Mouse (Mus musculus) liver, embryonic 13.5 days (tissue): Measurements from ENCODE around the gene Tstd1. TPM values are rescaled to one million over a fixed set of nuclear protein-coding genes. Genes with fewer than 3 reads are reported as not detected.

Source experiments
- ATAC-seq: fragments of 200-750 bp; cut with Nextera tagmentation; 2 replicates; pipeline ENCODE4 v1.8.0; 2017; ENCODE audit warnings: low read depth, mild to moderate bottlenecking, moderate number of reproducible peaks, moderate library complexity
- DNase-seq: peaks from one replicate; pipeline ENCODE4 v3.0.0; 2022
- H3K27ac ChIP-seq: fragments of 300-500 bp; sonication (generic); 2 replicates; pipeline ENCODE4 v1.5.1; 2015; ENCODE audit warnings: moderate library complexity, mild to moderate bottlenecking, inconsistent platforms
- H3K27me3 ChIP-seq: fragments of 300-500 bp; sonication (generic); 2 replicates; pipeline ENCODE4 v1.6.1; 2015; ENCODE audit warnings: mild to moderate bottlenecking, inconsistent platforms
- H3K36me3 ChIP-seq: fragments of 300-500 bp; sonication (generic); 2 replicates; pipeline ENCODE4 v1.6.1; 2015; ENCODE audit warnings: mild to moderate bottlenecking, inconsistent platforms
- H3K4me1 ChIP-seq: fragments of 300-500 bp; sonication (generic); replicated peaks from 2 replicates; pipeline ENCODE4 v1.6.1; 2015; ENCODE audit warnings: inconsistent platforms
- H3K4me2 ChIP-seq: fragments of 300-500 bp; sonication (generic); 2 replicates; pipeline ENCODE4 v1.6.1; 2015; ENCODE audit warnings: inconsistent platforms, mild to moderate bottlenecking, moderate library complexity
- H3K4me3 ChIP-seq: fragments of 300-500 bp; sonication (generic); replicated peaks from 2 replicates; pipeline ENCODE4 v1.5.1; 2015; ENCODE audit warnings: mild to moderate bottlenecking, inconsistent platforms
- H3K9ac ChIP-seq: fragments of 300-500 bp; sonication (generic); 2 replicates; pipeline ENCODE4 v1.6.1; 2015; ENCODE audit warnings: mild to moderate bottlenecking, inconsistent platforms
- H3K9me3 ChIP-seq: fragments of 300-500 bp; sonication (generic); replicated peaks from 2 replicates; pipeline ENCODE4 v1.6.1; 2016; ENCODE audit warnings: inconsistent platforms
- WGBS: fragments of 180-500 bp; shearing (Covaris S2); methylation state at CpG from one replicate; pipeline ENCODE4 v1.1.7; 2015; ENCODE audit not compliant: insufficient replicate concordance; 5-methylcytosine and 5-hydroxymethylcytosine counted together
- polyA plus RNA-seq: library from polyadenylated mRNA; unstranded; fragments of >200 nt; fragmentation: Nextera tagmentation; extraction: Ambion mirVana; gene quantifications from 2 replicates; pipeline ENCODE4 v1.2.1, GENCODE M21; 2015

Gene Tstd1
- polyA plus RNA-seq, 1 experiment from 2014 or later, result 1.3 TPM

- no peak overlapping the region for H3K27ac ChIP-seq
- ATAC-seq, result no peak
- peaks cover 51% of the 10 kb centered on the region for H3K36me3 ChIP-seq
Observed at GRCm38 (mm10) chr1:171419291-171419882, 715 bp downstream of the Tstd1 start.

DNA sequence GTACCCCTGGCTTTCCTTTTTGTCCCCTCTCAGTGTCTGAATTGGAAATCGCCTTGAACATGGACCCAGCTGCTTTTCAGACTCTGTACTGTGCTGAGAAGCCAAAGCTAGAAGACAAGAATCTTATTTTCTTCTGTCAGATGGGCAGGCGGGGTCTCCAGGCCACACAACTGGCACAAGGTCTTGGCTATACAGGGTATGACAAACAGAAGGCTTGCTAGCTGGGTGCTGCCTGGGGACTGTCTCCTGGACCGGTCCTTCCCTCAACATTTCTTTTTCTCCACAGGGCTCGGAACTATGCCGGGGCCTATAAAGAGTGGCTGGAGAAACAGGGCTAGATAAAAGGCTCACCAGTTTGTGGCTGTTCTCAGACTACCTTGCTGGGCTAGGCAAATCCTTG lies 1.2 kb downstream of the Tstd1 start:
- 84% methylated on average over 5 of the region's 5 CpGs for WGBS
- Histone ChIP-seq H3K4me2 (no peak overlapping the region), H3K36me3 (peaks cover 51% of the 10 kb centered on the region), H3K4me1 (peaks cover 5% of the 10 kb centered on the region), H3K4me3 (no peak overlapping the region), H3K9me3 (no peaks in the 10 kb centered on the region), H3K27ac (no peak overlapping the region), H3K9ac (no peak overlapping the region), H3K27me3 (no peaks in the 10 kb centered on the region)
- ATAC-seq (no peak), DNase-seq (no peak)

More at GRCm38 (mm10) chr1:171419291-171419882, 715 bp downstream of the Tstd1 start:
- Histone ChIP-seq H3K4me3 (no peak overlapping the region), H3K9ac (no peak overlapping the region), H3K4me1 (peaks cover 6% of the 10 kb centered on the region), H3K9me3 (no peaks in the 10 kb centered on the region), H3K4me2 (no peak overlapping the region), H3K27me3 (no peaks in the 10 kb centered on the region)
- WGBS, result 76% methylated on average over 12 of the region's 12 CpGs
- DNase-seq, result no peak

DNA sequence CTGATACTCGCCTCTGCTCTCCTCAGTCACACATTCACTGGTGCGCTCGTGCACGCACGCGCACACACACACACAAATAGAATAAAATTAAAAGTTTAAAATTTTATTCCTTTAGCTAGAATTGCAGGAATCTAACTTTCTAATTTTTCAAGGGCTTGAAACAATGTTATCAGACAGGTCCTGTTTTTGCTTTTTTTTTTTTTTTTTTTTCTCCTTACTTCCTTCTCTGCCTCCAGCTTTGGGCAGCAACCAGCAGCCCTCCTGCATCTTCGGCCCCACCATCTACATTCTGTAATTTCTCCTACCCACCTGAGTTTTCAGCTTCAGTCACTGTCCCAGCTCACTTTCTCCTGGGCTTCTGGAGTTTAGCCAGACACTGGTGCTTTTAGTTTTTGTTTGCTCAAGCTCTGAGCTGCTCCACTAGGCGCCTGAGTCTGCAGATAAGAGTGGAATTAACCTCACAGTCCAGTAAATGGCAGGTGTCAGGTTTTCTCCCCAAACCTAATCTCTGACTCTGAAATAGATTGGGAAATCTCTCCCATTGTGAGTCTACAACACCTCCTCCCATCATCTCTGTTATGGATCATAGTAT lies 3.9 kb downstream of the Tstd1 start:
- Histone ChIP-seq H3K4me1 (peaks cover 10% of the 10 kb centered on the region), H3K9me3 (no peaks in the 10 kb centered on the region), H3K36me3 (peaks cover 26% of the 10 kb centered on the region), H3K4me2 (no peak overlapping the region), H3K9ac (no peak overlapping the region), H3K27ac (no peak overlapping the region), H3K27me3 (no peaks in the 10 kb centered on the region), H3K4me3 (no peak overlapping the region)
- ATAC-seq, result no peak
- WGBS, result 64% methylated on average over 8 of the region's 8 CpGs
- DNase-seq, result no peak

- H3K36me3 ChIP-seq, result peaks cover 6% of the 10 kb centered on the region
- H3K9ac ChIP-seq, result no peak overlapping the region
- DNase-seq, result no peak
- H3K27ac ChIP-seq, result no peak overlapping the region
- H3K4me3 ChIP-seq, result no peak overlapping the region
- H3K4me1 ChIP-seq, result peaks cover 10% of the 10 kb centered on the region
- WGBS, result 58% methylated on average over 5 of the region's 5 CpGs
- no peaks in the 10 kb centered on the region for H3K9me3 ChIP-seq
- H3K4me2 ChIP-seq, result 0 out of 2 replicates have a peak overlapping the region, but pooled peaks have one; percentile 8
- no peaks in the 10 kb centered on the region for H3K27me3 ChIP-seq
- no peak for ATAC-seq
Observed at GRCm38 (mm10) chr1:171424638-171425037, 6.0 kb downstream of the Tstd1 start.

DNA sequence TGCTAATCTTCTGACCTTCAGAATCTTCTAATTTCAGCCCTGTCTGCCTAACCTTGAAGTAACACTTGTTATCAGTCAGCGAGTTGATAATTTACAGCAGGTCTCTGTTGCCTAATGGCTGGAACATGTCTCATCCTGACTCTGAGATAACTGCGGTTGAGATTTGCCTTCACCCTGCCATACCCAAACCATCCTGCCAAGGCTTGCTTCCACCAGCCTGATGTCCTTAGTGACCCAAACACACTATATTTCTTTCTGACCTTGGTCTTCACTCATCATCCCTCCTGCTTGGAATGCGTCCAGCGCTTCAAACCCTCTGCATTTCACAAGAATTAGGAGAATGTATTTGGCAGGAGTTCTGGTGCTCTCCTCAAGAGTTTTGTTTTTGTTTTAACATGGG lies 6.5 kb downstream of the Tstd1 start:
- DNase-seq (no peak), ATAC-seq (no peak)
- no peak overlapping the region for H3K4me3 ChIP-seq
- no peaks in the 10 kb centered on the region for H3K27me3 ChIP-seq
- H3K4me2 ChIP-seq, result 0 out of 2 replicates have a peak overlapping the region, but pooled peaks have one; percentile 8
- H3K9me3 ChIP-seq, result no peaks in the 10 kb centered on the region
- no peak overlapping the region for H3K9ac ChIP-seq
- 59% methylated on average over 4 of the region's 4 CpGs for WGBS
- H3K4me1 ChIP-seq, result peaks cover 10% of the 10 kb centered on the region
- H3K36me3 ChIP-seq, result peaks cover under 1% of the 10 kb centered on the region; the same call in 1 of the 2 replicates
- H3K27ac ChIP-seq, result no peak overlapping the region

GRCm38 (mm10) chr1:171432158-171432557 lies 13.5 kb downstream of the Tstd1 start:
- H3K27ac ChIP-seq, result no peak overlapping the region
- ATAC-seq (no peak), DNase-seq (no peak)
- no peak overlapping the region for H3K4me3 ChIP-seq
- peaks cover 14% of the 10 kb centered on the region for H3K27me3 ChIP-seq
- 57% methylated on average over 5 of the region's 5 CpGs for whole genome bisulfite sequencing
- no peak overlapping the region for H3K4me2 ChIP-seq
- H3K36me3 ChIP-seq, result no peaks in the 10 kb centered on the region
- peaks cover 2% of the 10 kb centered on the region; the same call in 1 of the 2 replicates for H3K4me1 ChIP-seq
- no peak overlapping the region for H3K9ac ChIP-seq
- H3K9me3 ChIP-seq, result no peaks in the 10 kb centered on the region

DNA sequence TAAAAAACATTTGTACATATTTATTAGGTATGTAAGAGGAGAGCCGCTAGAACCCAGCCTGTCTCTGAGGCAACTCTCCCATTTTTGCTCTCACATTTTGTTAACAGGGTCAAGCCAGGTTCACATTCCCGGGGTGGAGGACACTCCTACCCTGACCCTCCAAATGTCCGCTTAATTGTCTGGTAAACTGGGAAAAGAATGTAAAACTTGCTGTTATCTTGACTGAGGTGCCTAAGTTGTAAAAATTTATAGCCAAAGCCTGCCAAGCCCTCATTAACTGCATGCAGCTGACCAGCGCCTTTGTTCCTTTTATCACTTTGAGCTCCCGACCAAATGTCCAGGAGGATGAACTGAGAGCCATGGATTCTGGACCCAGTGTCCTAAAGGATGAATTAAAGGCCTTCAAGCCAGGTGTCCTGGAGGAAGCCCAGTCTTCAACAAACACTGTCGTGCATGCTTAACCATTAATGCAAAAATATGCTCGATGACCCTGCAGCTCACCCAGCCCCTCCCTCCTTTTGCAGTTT lies 16.7 kb downstream of the Tstd1 start:
- 48% methylated on average over 7 of the region's 7 CpGs for WGBS
- H3K9me3 ChIP-seq, result no peaks in the 10 kb centered on the region
- no peak overlapping the region for H3K27ac ChIP-seq
- DNase-seq, result no peak
- H3K4me1 ChIP-seq, result peaks cover 25% of the 10 kb centered on the region
- H3K27me3 ChIP-seq, result peaks cover 44% of the 10 kb centered on the region
- no peak for ATAC-seq
- H3K9ac ChIP-seq, result no peak overlapping the region
- H3K4me2 ChIP-seq, result no peak overlapping the region
- no peaks in the 10 kb centered on the region for H3K36me3 ChIP-seq
- H3K4me3 ChIP-seq, result no peak overlapping the region

DNA sequence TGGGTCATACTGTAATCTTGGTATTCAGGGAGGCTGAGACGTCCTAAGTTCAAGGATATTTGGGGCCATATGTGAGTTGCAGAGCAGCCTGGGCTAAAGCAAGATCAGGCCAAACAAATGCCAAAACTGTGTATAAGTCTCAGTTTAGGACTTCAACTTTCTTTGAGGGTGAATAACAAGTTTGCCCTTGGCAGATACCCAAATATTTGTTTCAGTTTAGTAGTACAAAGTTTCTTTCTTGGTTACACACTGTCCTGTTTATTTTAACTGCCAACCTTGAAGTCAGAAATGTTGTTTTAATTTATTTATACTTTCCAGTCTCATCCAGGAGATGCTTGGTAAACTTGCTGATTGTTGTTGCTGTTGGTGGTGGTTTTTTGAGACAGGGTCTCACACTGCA lies 17.3 kb downstream of the Tstd1 start:
- Histone ChIP-seq H3K4me3 (no peak overlapping the region), H3K9me3 (no peaks in the 10 kb centered on the region), H3K4me2 (no peak overlapping the region), H3K27ac (no peak overlapping the region), H3K27me3 (peaks cover 48% of the 10 kb centered on the region), H3K9ac (no peak overlapping the region), H3K36me3 (no peaks in the 10 kb centered on the region), H3K4me1 (peaks cover 31% of the 10 kb centered on the region)
- ATAC-seq (no peak), DNase-seq (no peak)
- 49% methylated on average over 1 of the region's 1 CpGs for WGBS

DNA sequence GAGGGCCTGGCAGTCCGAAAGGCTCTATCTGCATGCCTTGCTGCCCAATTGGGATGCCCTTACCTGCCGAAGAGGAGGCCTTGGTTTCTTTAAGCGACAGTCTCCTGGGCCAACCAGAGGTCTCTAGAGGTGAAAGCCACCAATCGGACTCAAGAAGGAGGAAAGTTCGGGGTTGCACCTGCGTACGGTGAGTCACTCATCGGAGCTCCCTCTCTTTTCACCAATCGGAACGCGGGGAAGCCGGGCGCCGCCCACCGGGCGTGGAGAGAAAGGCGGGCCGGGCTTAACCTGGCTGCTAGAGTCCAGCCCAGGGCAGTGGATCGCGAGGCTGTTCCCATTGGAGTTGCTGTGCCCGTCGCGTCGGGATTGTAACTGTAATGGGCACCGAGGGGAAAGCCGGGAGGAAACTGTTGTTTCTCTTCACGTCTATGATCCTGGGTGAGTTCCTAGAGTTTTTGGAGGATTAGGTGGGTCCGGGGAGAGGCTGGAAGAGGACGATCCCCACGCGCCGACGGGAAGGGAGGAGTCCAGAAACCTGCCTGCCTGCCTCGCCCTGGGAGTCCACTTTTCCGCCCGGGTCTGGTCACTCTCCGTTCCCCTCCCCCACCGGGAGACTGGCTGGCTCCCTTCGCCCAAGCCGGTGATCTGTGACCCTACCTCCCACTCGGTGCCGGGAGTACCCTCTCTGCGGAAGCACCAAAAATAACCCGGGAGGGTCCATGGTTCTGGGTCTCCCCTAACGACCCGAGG lies 18.8 kb downstream of the Tstd1 start, which contains the start of gene F11r:
Gene F11r (plus strand): TSS at position 272 of the 750 bp plus-strand sequence.
- peak within 1 kb of the TSS; percentile 55 for H3K27ac ChIP-seq
- H3K4me1 ChIP-seq, result peaks cover 45% of the 10 kb centered on the region

DNA sequence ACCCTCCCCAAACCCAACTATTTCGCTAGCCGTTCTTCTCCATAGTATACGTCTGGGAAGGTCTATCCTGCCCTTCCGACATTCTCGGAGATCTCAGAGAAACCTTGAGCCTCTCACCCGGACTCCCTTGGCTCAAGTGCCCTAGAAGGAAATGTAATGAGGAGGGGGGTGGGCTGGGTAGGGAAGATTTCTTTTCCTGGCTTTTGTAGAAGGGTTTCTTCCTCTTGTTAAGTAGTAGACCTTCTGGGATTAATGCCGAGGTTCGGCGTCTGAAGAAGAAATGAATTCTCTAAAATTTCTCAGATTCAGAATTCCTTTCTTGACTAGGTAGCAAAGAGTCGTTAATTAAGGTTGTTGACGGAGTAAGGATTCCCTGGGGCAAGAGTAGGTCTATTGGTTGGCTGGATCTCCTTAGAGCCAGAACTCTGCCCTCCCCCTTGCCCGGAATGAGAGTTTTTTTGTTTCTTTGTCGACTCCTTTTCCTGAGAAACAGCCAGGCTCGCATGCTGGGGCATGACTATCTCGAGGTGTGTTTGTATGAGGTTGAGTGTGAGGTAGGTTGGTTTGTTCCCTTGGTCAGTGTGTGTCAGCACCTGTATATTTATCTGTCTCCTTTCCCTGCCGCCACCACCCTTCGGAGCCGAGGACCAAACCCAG lies 19.5 kb downstream of the Tstd1 start:
- H3K4me1 ChIP-seq, result peaks cover 50% of the 10 kb centered on the region
- peak overlapping the region; percentile 59 for H3K9ac ChIP-seq
- peak overlapping the region; percentile 63 for H3K4me2 ChIP-seq
- peaks cover 48% of the 10 kb centered on the region for H3K27me3 ChIP-seq
- peak overlapping the region; percentile 60 for H3K4me3 ChIP-seq
- H3K36me3 ChIP-seq, result no peaks in the 10 kb centered on the region
- no peaks in the 10 kb centered on the region for H3K9me3 ChIP-seq
- peak overlapping the region; percentile 55 for H3K27ac ChIP-seq
- no peak for ATAC-seq
- 4% methylated on average over 18 of the region's 18 CpGs for WGBS
- DNase-seq, result no peak

More for the DNA sequence above, 18.8 kb downstream of the Tstd1 start, which contains the start of gene F11r:
- 2% methylated on average over 46 of the region's 46 CpGs for WGBS
- peak within 1 kb of the TSS; percentile 59 for H3K9ac ChIP-seq
- ATAC-seq (peak; percentile 81), DNase-seq (peak; percentile 58)
- peak within 1 kb of the TSS; percentile 60 for H3K4me3 ChIP-seq
- no peaks in the 10 kb centered on the region for H3K9me3 ChIP-seq
- H3K4me2 ChIP-seq, result peak within 1 kb of the TSS; percentile 63
- H3K27me3 ChIP-seq, result peaks cover 48% of the 10 kb centered on the region
- no peaks in the 10 kb centered on the region for H3K36me3 ChIP-seq

DNA sequence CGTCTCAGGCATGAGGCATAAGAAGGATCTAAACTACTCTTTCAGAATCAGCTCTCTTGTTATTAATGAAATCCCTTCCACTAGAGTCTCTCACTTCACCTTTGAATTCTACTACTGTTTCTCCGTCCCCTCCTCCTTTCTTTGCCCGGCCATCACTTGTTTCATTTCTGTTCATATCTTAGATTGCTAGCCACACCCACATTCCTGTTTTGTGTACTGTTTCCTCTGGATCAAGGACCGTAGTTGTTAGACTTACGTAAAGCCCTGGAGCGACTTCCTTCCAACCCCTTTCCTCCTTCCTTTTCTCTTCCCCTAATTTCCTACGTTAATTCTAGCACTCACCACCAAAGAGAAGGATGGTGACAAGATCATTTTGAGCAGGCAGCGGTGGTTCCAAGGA lies 20.4 kb downstream of the Tstd1 start:
- H3K27ac ChIP-seq, result peak overlapping the region; percentile 66
- peaks cover 50% of the 10 kb centered on the region for H3K4me1 ChIP-seq
- H3K9me3 ChIP-seq, result no peaks in the 10 kb centered on the region
- DNase-seq (no peak), ATAC-seq (no peak)
- peak overlapping the region; percentile 29; the same call in 1 of the 2 replicates for H3K9ac ChIP-seq
- H3K36me3 ChIP-seq, result 0 out of 2 replicates have a peak, but pooled peaks cover 6% of the 10 kb centered on the region
- H3K27me3 ChIP-seq, result peaks cover 48% of the 10 kb centered on the region
- 14% methylated on average over 8 of the region's 8 CpGs for WGBS
- H3K4me3 ChIP-seq, result peak overlapping the region; percentile 60
- peak overlapping the region; percentile 63 for H3K4me2 ChIP-seq
